Mouse (Mus musculus) lung, postnatal 4 days (tissue): Measurements from ENCODE around the gene Dmc1.

Experiments used
- DNase-seq, 2 experiments: peaks; one replicate each; pipeline ENCODE4 v3.0.0; 2021

Gene Dmc1

GRCm38 (mm10) chr15:79559649-79560048 lies 45.3 kb downstream of the Dmc1 start:
- DNase-seq: no peak

- DNase-seq: no peak
Measured at GRCm38 (mm10) chr15:79552566-79552965, 52.3 kb downstream of the Dmc1 start.

- DNase-seq: no peak
Measured at GRCm38 (mm10) chr15:79548226-79548625, 56.7 kb downstream of the Dmc1 start.

- no peak for DNase-seq
Measured at GRCm38 (mm10) chr15:79547289-79547820, 57.6 kb downstream of the Dmc1 start.

- DNase-seq: peak; percentile 98 to 99
Measured at GRCm38 (mm10) chr15:79546410-79547288, 58.3 kb downstream of the Dmc1 start, which contains the start of gene Ddx17. Gene Ddx17, minus strand, starts transcription at chr15:79546741.

GRCm38 (mm10) chr15:79545921-79546399 lies 58.9 kb downstream of the Dmc1 start:
- peak; percentile 82 to 88 for DNase-seq

GRCm38 (mm10) chr15:79545496-79545895 lies 59.4 kb downstream of the Dmc1 start:
- no peak for DNase-seq

- DNase-seq: no peak
Measured at GRCm38 (mm10) chr15:79543968-79544367, 60.9 kb downstream of the Dmc1 start.

- DNase-seq: no peak
Measured at GRCm38 (mm10) chr15:79533796-79534195, 71.1 kb downstream of the Dmc1 start.

GRCm38 (mm10) chr15:79529935-79530334 lies 75.0 kb downstream of the Dmc1 start:
- peak in 1 of 2 experiments; percentile 35 for DNase-seq

GRCm38 (mm10) chr15:79527991-79528639 lies 76.8 kb downstream of the Dmc1 start:
- DNase-seq: no peak

- no peak for DNase-seq
Measured at GRCm38 (mm10) chr15:79527192-79527591, 77.7 kb downstream of the Dmc1 start.

GRCm38 (mm10) chr15:79525979-79526768 lies 78.7 kb downstream of the Dmc1 start:
- no peak for DNase-seq

- no peak for DNase-seq
Measured at GRCm38 (mm10) chr15:79525564-79525963, 79.3 kb downstream of the Dmc1 start.

- peak in 1 of 2 experiments; percentile 13 for DNase-seq
Measured at GRCm38 (mm10) chr15:79519400-79520220, 85.3 kb downstream of the Dmc1 start.

GRCm38 (mm10) chr15:79518571-79518970 lies 86.3 kb downstream of the Dmc1 start:
- DNase-seq: no peak

GRCm38 (mm10) chr15:79517710-79518109 lies 87.2 kb downstream of the Dmc1 start:
- DNase-seq: no peak

- DNase-seq: peak; percentile 86 to 93
Measured at GRCm38 (mm10) chr15:79516171-79517096, 88.5 kb downstream of the Dmc1 start, which contains the start of gene Kdelr3. Gene Kdelr3, plus strand, starts transcription at chr15:79516411.

GRCm38 (mm10) chr15:79513940-79514339 lies 91.0 kb downstream of the Dmc1 start:
- DNase-seq: peak; percentile 19 to 51

- DNase-seq: peak; percentile 90 to 91
Measured at GRCm38 (mm10) chr15:79511553-79512320, 93.2 kb downstream of the Dmc1 start.
